Mouse (Mus musculus) granulocyte monocyte progenitor cell, adult 5-6 weeks (primary cell): ENCODE results near the gene Erg28. TPM values are rescaled to one million over a fixed set of nuclear protein-coding genes. Genes with fewer than 3 reads are reported as not detected.

Experiments used
- ATAC-seq: replicated peaks from 2 replicates; pipeline ENCODE4 v1.8.0; 2016; ENCODE audit warnings: mild to moderate bottlenecking, moderate TSS enrichment, inconsistent platforms; ENCODE audit not compliant: poor library complexity, severe bottlenecking
- total RNA-seq, 2 experiments: library from RNA; stranded (forward) in 1 of 2; stranded (reverse) in 1 of 2; fragments of 200-712, 200-1000 nt in 1 of 2; fragments of >200 nt in 1 of 2; fragmentation: Nextera tagmentation in 1 of 2; gene quantifications; 2 replicates each; pipeline ENCODE4 v1.2.3; 2014 to 2017

Erg28 gene
- total RNA-seq, 2 experiments from 2014 or later = 64.0 to 82.2 TPM

GRCm38 (mm10) chr12:85825361-85825760, 1.0 kb upstream of the Erg28 start:
- ATAC-seq = no peak

- ATAC-seq = no peak
These were observed 2.3 kb downstream of the Erg28 start for GRCm38 (mm10) chr12:85822051-85822450.

- no peak for ATAC-seq
These were observed 10.8 kb downstream of the Erg28 start for GRCm38 (mm10) chr12:85813599-85813998.

- ATAC-seq = no peak
These were observed 12.7 kb downstream of the Erg28 start for GRCm38 (mm10) chr12:85811676-85812075.

- no peak for ATAC-seq
These were observed 13.4 kb downstream of the Erg28 start for GRCm38 (mm10) chr12:85810959-85811358.

- no peak for ATAC-seq
These were observed 14.6 kb downstream of the Erg28 start for GRCm38 (mm10) chr12:85809726-85810125.

- no peak for ATAC-seq
These were observed 24.3 kb downstream of the Erg28 start for GRCm38 (mm10) chr12:85800031-85800430.

GRCm38 (mm10) chr12:85795551-85795950, 28.8 kb downstream of the Erg28 start:
- ATAC-seq = no peak

- ATAC-seq = no peak
These were observed 30.3 kb downstream of the Erg28 start for GRCm38 (mm10) chr12:85794094-85794493.

GRCm38 (mm10) chr12:85792821-85793346, 31.5 kb downstream of the Erg28 start:
- no peak for ATAC-seq

- ATAC-seq = no peak
These were observed 32.2 kb downstream of the Erg28 start for GRCm38 (mm10) chr12:85792158-85792557.

- no peak for ATAC-seq
These were observed 39.2 kb downstream of the Erg28 start for GRCm38 (mm10) chr12:85784916-85785815.

- ATAC-seq = no peak
These were observed 42.7 kb downstream of the Erg28 start for GRCm38 (mm10) chr12:85781606-85782005.

- no peak for ATAC-seq
These were observed 44.6 kb downstream of the Erg28 start for GRCm38 (mm10) chr12:85779707-85780106.

GRCm38 (mm10) chr12:85778962-85779361, 45.4 kb downstream of the Erg28 start:
- no peak for ATAC-seq

- peak; percentile 86 for ATAC-seq
These were observed 53.0 kb downstream of the Erg28 start for GRCm38 (mm10) chr12:85771356-85771755.

GRCm38 (mm10) chr12:85767750-85768149, 56.6 kb downstream of the Erg28 start:
- no peak for ATAC-seq

GRCm38 (mm10) chr12:85766287-85766686, 58.1 kb downstream of the Erg28 start:
- no peak for ATAC-seq
